Mouse (Mus musculus) MEL (cell line): Measurements from ENCODE around the gene Bnip3. TPM values are rescaled to one million over a fixed set of nuclear protein-coding genes. Genes with fewer than 3 reads are reported as not detected.

Experiments
- DNase-seq: peaks from one replicate; pipeline ENCODE4 v3.0.0; 2011; ENCODE audit warnings: low read depth, low spot score
- H3K27ac ChIP-seq: 2 replicates; pipeline ENCODE4 v1.5.1; 2012; ENCODE audit warnings: low read depth, mild to moderate bottlenecking, control low read depth, low read length, moderate library complexity; ENCODE audit not compliant: control insufficient read depth
- H3K27me3 ChIP-seq, 2 experiments: fragments of 150-350 bp in 1 of 2; sonication (generic) in 1 of 2; 2 replicates each; pipeline ENCODE4 v1.6.1; 2012; ENCODE audit warnings: low read length in 2 of 2, mild to moderate bottlenecking in 2 of 2, improper control_type of control experiment in 1 of 2, moderate library complexity in 1 of 2; ENCODE audit not compliant: insufficient read depth in 2 of 2, control insufficient read depth in 1 of 2
- H3K36me3 ChIP-seq, 2 experiments: 2 replicates each; pipeline ENCODE4 v1.6.1; 2012 to 2014; ENCODE audit warnings: low read length in 2 of 2, improper control_type of control experiment in 1 of 2, inconsistent platforms in 1 of 2, mild to moderate bottlenecking in 1 of 2; ENCODE audit not compliant: insufficient read depth in 2 of 2, control insufficient read depth in 1 of 2
- H3K4me1 ChIP-seq, 2 experiments: fragments of 150-350 bp in 1 of 2; sonication (generic) in 1 of 2; 2 replicates each; pipeline ENCODE4 v1.6.1; 2012; ENCODE audit warnings: low read length in 2 of 2, improper control_type of control experiment in 1 of 2, mild to moderate bottlenecking in 1 of 2; ENCODE audit not compliant: insufficient read depth in 2 of 2, control insufficient read depth in 1 of 2
- H3K4me3 ChIP-seq, 2 experiments: fragments of 150-350 bp in 1 of 2; sonication (generic) in 1 of 2; 2 replicates each; pipeline ENCODE4 v1.5.1; 2012; ENCODE audit warnings: low read depth in 2 of 2, low read length in 2 of 2, mild to moderate bottlenecking in 2 of 2, moderate library complexity in 2 of 2, control low read depth in 1 of 2, improper control_type of control experiment in 1 of 2; ENCODE audit not compliant: control insufficient read depth in 1 of 2, insufficient read depth in 1 of 2
- H3K79me2 ChIP-seq: 2 replicates; pipeline ENCODE4 v1.6.1; 2012; ENCODE audit warnings: mild to moderate bottlenecking, low read length, moderate library complexity; ENCODE audit not compliant: control insufficient read depth, poor library complexity, insufficient read depth
- H3K9ac ChIP-seq: 2 replicates; pipeline ENCODE4 v1.6.1; 2012; ENCODE audit warnings: low read depth, mild to moderate bottlenecking, control low read depth, low read length, moderate library complexity; ENCODE audit not compliant: control insufficient read depth, poor library complexity, severe bottlenecking
- H3K9me3 ChIP-seq: fragments of 150-350 bp; sonication (generic); replicated peaks from 2 replicates; pipeline ENCODE4 v1.6.1; 2012; ENCODE audit warnings: mild to moderate bottlenecking, low read length, improper control_type of control experiment, moderate library complexity; ENCODE audit not compliant: insufficient read depth
- BHLHE40 ChIP-seq: IDR thresholded peaks from 2 replicates; pipeline ENCODE4 v1.6.1; 2012; ENCODE audit warnings: low read depth, mild to moderate bottlenecking, inconsistent platforms, low read length, improper control_type of control experiment, borderline replicate concordance
- CHD1 ChIP-seq: IDR thresholded peaks from 2 replicates; pipeline ENCODE4 v1.6.1; 2012; ENCODE audit warnings: low read depth, mild to moderate bottlenecking, inconsistent platforms, low read length, improper control_type of control experiment
- ELF1 ChIP-seq: IDR thresholded peaks from 2 replicates; pipeline ENCODE4 v1.6.1; 2014; ENCODE audit warnings: low read depth, mild to moderate bottlenecking, inconsistent platforms, low read length, improper control_type of control experiment, moderate library complexity
- GATA1 ChIP-seq: IDR thresholded peaks from 2 replicates; pipeline ENCODE4 v1.6.1; 2011; ENCODE audit warnings: low read depth, low read length, improper control_type of control experiment
- JUND ChIP-seq: IDR thresholded peaks from 2 replicates; pipeline ENCODE4 v1.6.1; 2011; ENCODE audit warnings: low read depth, mild to moderate bottlenecking, improper control_type of control experiment, low read length
- KAT2A ChIP-seq: conservative IDR thresholded peaks from 2 replicates; pipeline ENCODE4 v1.6.1; 2012; ENCODE audit warnings: low read depth, low read length, improper control_type of control experiment, inconsistent platforms
- MAZ ChIP-seq: IDR thresholded peaks from 2 replicates; pipeline ENCODE4 v1.6.1; 2012; ENCODE audit warnings: low read depth, mild to moderate bottlenecking, inconsistent platforms, low read length, improper control_type of control experiment
- MYB ChIP-seq: IDR thresholded peaks from 2 replicates; pipeline ENCODE4 v1.6.1; 2011; ENCODE audit warnings: mild to moderate bottlenecking, low read depth, low read length, improper control_type of control experiment
- MYC ChIP-seq: IDR thresholded peaks from 2 replicates; pipeline ENCODE4 v1.6.1; 2011; ENCODE audit warnings: low read depth, mild to moderate bottlenecking, low read length, improper control_type of control experiment, moderate library complexity
- NELFE ChIP-seq: IDR thresholded peaks from 2 replicates; pipeline ENCODE4 v1.6.1; 2011; ENCODE audit warnings: low read depth, low read length, improper control_type of control experiment
- NRF1 ChIP-seq: IDR thresholded peaks from 2 replicates; pipeline ENCODE4 v1.6.1; 2014; ENCODE audit warnings: low read depth, mild to moderate bottlenecking, inconsistent platforms, low read length, improper control_type of control experiment, moderate library complexity; ENCODE audit not compliant: poor library complexity, insufficient read depth, severe bottlenecking
- POLR2A ChIP-seq, 2 experiments: IDR thresholded peaks; 2 replicates each; pipeline ENCODE4 v1.6.1; 2011 to 2012; ENCODE audit warnings: low read length in 2 of 2, mild to moderate bottlenecking in 2 of 2, control low read depth in 1 of 2, improper control_type of control experiment in 1 of 2, low read depth in 1 of 2, moderate library complexity in 1 of 2; ENCODE audit not compliant: control insufficient read depth in 1 of 2, insufficient read depth in 1 of 2, poor library complexity in 1 of 2
- POLR2AphosphoS5 ChIP-seq: IDR thresholded peaks from 2 replicates; pipeline ENCODE4 v1.6.1; 2012; ENCODE audit warnings: low read depth, borderline replicate concordance, mild to moderate bottlenecking, inconsistent platforms, low read length, moderate library complexity, mixed read lengths
- TAL1 ChIP-seq: IDR thresholded peaks from 2 replicates; pipeline ENCODE4 v1.6.1; 2012; ENCODE audit warnings: mild to moderate bottlenecking, inconsistent platforms, low read length, moderate library complexity, mixed read lengths
- TBP ChIP-seq: IDR thresholded peaks from 2 replicates; pipeline ENCODE4 v1.8.0; 2011; ENCODE audit warnings: low read depth, low read length, improper control_type of control experiment
- TCF12 ChIP-seq: IDR thresholded peaks from 2 replicates; pipeline ENCODE4 v1.6.1; 2014; ENCODE audit warnings: low read depth, mild to moderate bottlenecking, inconsistent platforms, low read length, improper control_type of control experiment, moderate library complexity
- UBTF ChIP-seq: IDR thresholded peaks from 2 replicates; pipeline ENCODE4 v1.6.1; 2012; ENCODE audit warnings: low read depth, mild to moderate bottlenecking, inconsistent platforms, low read length, improper control_type of control experiment, moderate library complexity, borderline replicate concordance; ENCODE audit not compliant: insufficient read depth
- USF1 ChIP-seq: IDR thresholded peaks from 2 replicates; pipeline ENCODE4 v1.6.1; 2014; ENCODE audit warnings: low read depth, mild to moderate bottlenecking, inconsistent platforms, low read length, improper control_type of control experiment, moderate library complexity
- ZNF384 ChIP-seq: IDR thresholded peaks from 2 replicates; pipeline ENCODE4 v1.6.1; 2012; ENCODE audit warnings: low read depth, mild to moderate bottlenecking, inconsistent platforms, low read length, improper control_type of control experiment
- polyA plus RNA-seq, 2 experiments: library from polyadenylated mRNA; stranded (reverse) in 1 of 2; unstranded in 1 of 2; fragments of >175 nt in 1 of 2; fragments of >200 nt in 1 of 2; gene quantifications; 2 replicates each; pipeline versions ENCODE4 v1.2.1 to v1.2.4; 2012; ENCODE audit warnings: low replicate concordance in 2 of 2, low read depth in 1 of 2; ENCODE audit not compliant: insufficient read length in 2 of 2, insufficient read depth in 1 of 2, missing spikeins in 1 of 2
- total RNA-seq: library from RNA; depleted of rRNA; stranded (reverse); fragments of 300-350 nt; gene quantifications from 2 replicates; pipeline ENCODE4 v1.2.3, GENCODE M21; 2012

Bnip3 gene
- total and polyA plus RNA-seq, 3 experiments = 37.0 to 135 TPM; not detected in 1

DNA sequence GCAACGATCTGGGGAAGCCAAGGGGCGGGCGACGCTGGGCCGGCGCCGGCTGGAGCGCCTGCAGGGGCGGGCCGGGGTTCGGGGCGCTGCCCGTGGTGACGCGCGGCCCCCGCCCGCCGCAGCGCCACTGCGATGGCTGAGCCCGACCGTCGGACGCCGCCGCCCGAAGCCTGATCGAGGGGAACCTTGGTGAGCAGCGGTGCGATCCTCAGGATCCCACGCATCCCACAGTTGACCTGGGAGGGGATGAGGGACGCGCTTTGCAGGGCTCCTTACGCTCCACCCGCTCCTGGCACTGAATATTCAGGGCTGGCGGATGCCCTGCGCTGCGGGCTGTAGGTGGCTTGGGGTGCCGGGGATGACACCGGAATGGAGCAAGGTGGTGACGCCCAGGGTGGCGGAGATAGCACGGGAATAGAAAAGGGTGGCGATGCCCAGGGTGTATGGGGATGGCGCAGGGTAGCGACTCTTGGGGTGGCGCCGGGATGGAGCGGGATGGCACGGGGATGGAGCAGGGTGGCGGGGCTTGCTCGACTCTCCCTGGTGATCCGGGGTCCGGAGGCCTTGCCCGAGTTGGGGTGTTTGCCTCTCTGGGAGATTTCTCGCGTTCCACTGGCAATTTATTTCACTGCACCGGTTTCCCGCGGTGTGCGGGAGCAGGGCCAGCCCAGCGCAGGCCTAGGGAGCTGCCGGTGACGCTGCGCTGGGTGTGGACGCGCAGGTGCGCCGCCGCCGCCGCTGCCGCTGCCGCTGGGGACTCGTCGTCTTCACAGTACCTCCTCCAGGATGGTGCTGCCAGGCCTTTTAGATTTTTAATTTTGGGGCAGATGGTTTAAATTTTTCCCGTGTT lies 31.5 kb upstream of the Bnip3 start, which contains the start of gene Jakmip3:
Gene Jakmip3, plus strand, starts transcription at position 119 of the 850 bp plus-strand sequence.
- H3K27ac ChIP-seq = no peak within 1 kb of the TSS
- H3K9me3 ChIP-seq = no peaks in the 10 kb centered on the region
- no peaks in the 10 kb centered on the region for H3K27me3 ChIP-seq
- H3K9ac ChIP-seq = no peak within 1 kb of the TSS
- H3K36me3 ChIP-seq = no peaks in the 10 kb centered on the region
- TF ChIP-seq MYB = no peak
- no peak for TF ChIP-seq NRF1
- no peak for TF ChIP-seq KAT2A
- TF ChIP-seq BHLHE40 = no peak
- TF ChIP-seq JUND = no peak
- TF ChIP-seq USF1 = no peak
- no peak for TF ChIP-seq GATA1
- no peak within 1 kb of the TSS for H3K4me3 ChIP-seq
- no peaks in the 10 kb centered on the region for H3K79me2 ChIP-seq
- no peaks in the 10 kb centered on the region for H3K4me1 ChIP-seq
- DNase-seq = no peak

DNA sequence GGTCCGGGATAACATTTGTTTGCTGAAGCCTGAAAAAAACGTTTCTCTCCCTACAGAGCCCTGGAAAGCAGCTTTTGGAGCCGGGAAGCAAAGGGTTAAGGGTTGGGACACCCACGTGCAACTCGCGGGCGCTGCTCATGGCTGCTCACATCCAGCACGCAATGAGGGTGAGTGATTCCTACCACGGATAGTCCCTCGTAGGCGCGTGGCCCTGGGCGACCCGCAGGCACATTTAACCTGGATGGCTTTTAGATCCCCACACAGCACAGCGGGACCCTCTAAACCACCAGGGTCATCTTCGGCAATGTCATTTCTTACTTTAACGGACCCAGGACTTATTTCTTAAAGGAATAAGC lies 30.9 kb upstream of the Bnip3 start:
- TF ChIP-seq UBTF (no peak), POLR2AphosphoS5 (no peak), NELFE (no peak), ZNF384 (no peak), MYC (no peak), ELF1 (no peak), TBP (no peak), MAZ (no peak), USF1 (no peak), CHD1 (no peak), TAL1 (no peak), POLR2A (IDR thresholded peaks at IDR 0.05; ENCODE audit: control insufficient read depth in 1 of 2, insufficient read depth in 1 of 2, low read depth in 1 of 2, low read length in 2 of 2, poor library complexity in 1 of 2) (no peak), TCF12 (no peak), BHLHE40 (no peak)
- no peaks in the 10 kb centered on the region for H3K4me1 ChIP-seq
- no peak for DNase-seq
- H3K36me3 ChIP-seq = no peaks in the 10 kb centered on the region
- H3K79me2 ChIP-seq = no peaks in the 10 kb centered on the region
- H3K27ac ChIP-seq = no peak overlapping the region
- no peak overlapping the region for H3K4me3 ChIP-seq
- H3K9ac ChIP-seq = no peak overlapping the region
- H3K27me3 ChIP-seq = no peaks in the 10 kb centered on the region
- H3K9me3 ChIP-seq = no peaks in the 10 kb centered on the region
